In genomic region chr14:105523849-105524248, GRCm38 (mm10) we compare ENCODE assay signal across 17 mouse cellular contexts.
"Had no signal": no experiment of that assay in that cellular context is flagged by ENCODE, and none has a peak within 500 bp of the region (broad histone marks: within the 10 kb centered on the region; RNA-seq: fewer than 3 reads in every experiment).

No protein-coding gene starts in this region.

- H3K9me3 ChIP-seq: lung, embryonic 15.5 days; midbrain, embryonic 13.5 days; midbrain, embryonic 15.5 days; neural tube, embryonic 12.5 days; stomach, embryonic 15.5 days had no signal

- DNase-seq: lung, adult 2 months; lung, postnatal 14 days; lung, postnatal 36 days; right cerebral cortex, postnatal 14 days; thymus, adult 2 months; thymus, postnatal 25 days; thymus, postnatal 4 days had no signal

- H3K4me3 ChIP-seq: lung, embryonic 15.5 days; megakaryocyte, embryonic 14.5 days; midbrain, embryonic 13.5 days; midbrain, embryonic 15.5 days; neural tube, embryonic 12.5 days; stomach, embryonic 15.5 days had no signal

- H3K27me3 ChIP-seq: lung, embryonic 15.5 days; megakaryocyte, embryonic 14.5 days; midbrain, embryonic 13.5 days; midbrain, embryonic 15.5 days; neural tube, embryonic 12.5 days; stomach, embryonic 15.5 days had no signal

- H3K9ac ChIP-seq: lung, embryonic 15.5 days; midbrain, embryonic 13.5 days; midbrain, embryonic 15.5 days; neural tube, embryonic 12.5 days; stomach, embryonic 15.5 days had no signal

- H3K4me1 ChIP-seq: lung, embryonic 15.5 days; megakaryocyte, embryonic 14.5 days; midbrain, embryonic 13.5 days; midbrain, embryonic 15.5 days; neural tube, embryonic 12.5 days; stomach, embryonic 15.5 days had no signal

- ATAC-seq: lung, postnatal 0 days; midbrain, embryonic 13.5 days; midbrain, embryonic 15.5 days had no signal

- H3K4me2 ChIP-seq: lung, embryonic 15.5 days; midbrain, embryonic 11.5 days; midbrain, embryonic 13.5 days; midbrain, embryonic 15.5 days; neural tube, embryonic 12.5 days; stomach, embryonic 15.5 days had no signal

- H3K36me3 ChIP-seq: lung, embryonic 15.5 days; midbrain, embryonic 13.5 days; midbrain, embryonic 15.5 days; neural tube, embryonic 12.5 days; stomach, embryonic 15.5 days had no signal

- H3K27ac ChIP-seq: lung, embryonic 15.5 days; macrophage; midbrain, embryonic 13.5 days; midbrain, embryonic 15.5 days; neural tube, embryonic 12.5 days; stomach, embryonic 15.5 days; stomach, postnatal 0 days had no signal
